Mouse (Mus musculus): ENCODE data around the gene Ank2. TPM values are rescaled to one million over a fixed set of nuclear protein-coding genes. Genes with fewer than 3 reads are reported as not detected.
A peak's percentile ranks its signal among the peaks of the same experiment; 100 is the strongest.

Ank2 gene
- total RNA-seq, 2 experiments from 2014 or later = 905 to 944 TPM

DNA sequence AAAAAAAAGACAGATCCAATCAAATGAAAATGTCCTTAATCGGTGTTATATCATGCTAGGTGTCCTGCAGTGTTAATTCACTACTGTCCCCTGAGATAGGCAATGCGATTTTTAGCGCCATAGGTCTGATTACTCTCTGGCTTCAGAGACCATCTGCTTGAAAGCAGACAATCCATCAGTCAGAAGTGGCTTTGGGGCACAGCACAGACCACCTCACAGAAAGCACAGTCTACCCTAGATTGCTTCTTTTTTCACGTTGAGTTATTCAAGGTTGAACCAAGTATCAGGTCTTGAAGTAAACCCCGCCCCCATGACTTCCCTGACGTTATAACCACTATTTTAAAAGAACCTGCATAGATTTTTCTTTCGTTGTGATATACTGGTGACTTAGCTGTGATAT lies 385.9 kb downstream of the Ank2 start:
- intact Hi-C loops (cut with DNase I) = no loop called here
- DNase-seq (ENCODE audit: low spot score in 2 of 2) = no peak

DNA sequence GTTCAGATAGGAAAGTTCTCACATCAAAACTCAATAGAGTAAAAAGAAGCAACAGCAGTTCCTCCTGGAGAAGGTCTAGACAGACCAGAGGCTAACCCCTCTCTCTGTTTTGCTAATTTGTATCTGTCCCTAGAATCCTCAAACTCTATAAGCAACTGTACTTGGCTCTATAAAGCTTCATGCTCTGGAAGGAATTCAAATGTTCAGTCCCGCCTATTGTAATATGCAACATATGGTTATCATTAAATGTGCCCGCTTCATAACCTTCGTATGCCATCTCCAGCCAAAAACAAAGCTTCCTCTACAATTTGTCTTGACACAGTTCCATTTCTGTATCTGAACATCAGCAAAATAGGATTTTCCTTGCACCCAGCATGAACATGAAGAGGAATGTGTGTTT lies 389.7 kb downstream of the Ank2 start:
- no peak for DNase-seq (ENCODE audit: low spot score in 2 of 2)
- intact Hi-C loops (cut with DNase I) = no loop called here

DNA sequence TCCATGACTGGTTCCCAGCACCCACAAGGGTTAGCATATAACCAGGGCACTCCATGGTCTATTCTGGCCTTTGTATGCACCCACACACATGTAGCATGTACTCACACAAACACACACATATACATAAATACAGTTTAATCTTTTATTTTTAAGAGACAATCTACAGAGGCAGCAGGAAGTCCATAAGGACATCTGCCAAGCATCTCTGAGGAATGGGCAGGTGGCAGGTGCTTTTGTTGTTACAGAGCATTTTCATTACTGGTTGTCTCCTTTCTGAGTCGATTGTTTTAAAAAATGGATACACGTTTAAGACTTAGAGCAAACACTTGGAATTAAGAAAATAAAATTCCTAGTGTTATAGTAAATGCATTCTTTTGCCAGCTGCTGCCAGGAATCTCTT lies 390.7 kb downstream of the Ank2 start:
- intact Hi-C loops (cut with DNase I) = no loop called here
- no peak for DNase-seq (ENCODE audit: low spot score in 2 of 2)

DNA sequence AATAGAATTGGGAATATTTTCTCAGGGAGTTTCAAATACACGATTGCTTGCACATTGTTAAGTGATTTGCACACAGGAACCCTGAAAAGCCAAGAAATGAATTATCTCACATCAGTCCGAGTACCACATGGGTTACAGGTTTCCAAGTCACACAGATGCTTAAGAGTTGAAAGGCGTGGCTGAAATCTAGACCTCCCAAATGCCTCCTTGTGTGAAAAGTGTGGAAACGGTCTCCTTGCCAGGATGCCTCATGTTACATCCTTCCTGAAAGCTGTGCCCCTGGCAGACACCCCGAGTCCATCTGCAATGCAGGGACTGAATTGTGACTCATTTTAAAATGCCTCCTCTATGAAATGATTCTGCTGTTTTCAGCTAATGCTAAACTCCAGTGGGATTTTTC lies 391.9 kb downstream of the Ank2 start:
- DNase-seq (ENCODE audit: low spot score in 2 of 2) = peak in 1 of 2 experiments; percentile 60
- intact Hi-C loops (cut with DNase I) = no loop called here

DNA sequence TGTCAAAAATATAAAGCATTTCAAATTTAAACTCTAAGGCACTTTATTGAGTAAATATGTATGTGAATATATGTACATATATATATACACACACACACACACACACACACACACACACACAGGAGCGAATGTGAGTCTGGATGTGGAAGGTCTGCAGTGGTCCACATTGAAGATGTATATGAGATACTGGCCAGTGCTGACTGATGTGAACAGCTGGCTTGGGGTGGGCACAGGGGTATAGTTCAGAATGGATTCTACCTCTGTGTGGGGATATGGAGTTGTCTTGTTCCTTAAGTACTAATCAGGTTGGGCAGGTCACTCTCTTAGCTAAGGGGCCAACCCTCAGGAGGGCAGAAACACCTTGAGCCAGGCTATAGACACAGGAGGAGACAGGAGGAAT lies 397.8 kb downstream of the Ank2 start:
- intact Hi-C loops (cut with DNase I) = no loop called here
- no peak for DNase-seq (ENCODE audit: low spot score in 2 of 2)

DNA sequence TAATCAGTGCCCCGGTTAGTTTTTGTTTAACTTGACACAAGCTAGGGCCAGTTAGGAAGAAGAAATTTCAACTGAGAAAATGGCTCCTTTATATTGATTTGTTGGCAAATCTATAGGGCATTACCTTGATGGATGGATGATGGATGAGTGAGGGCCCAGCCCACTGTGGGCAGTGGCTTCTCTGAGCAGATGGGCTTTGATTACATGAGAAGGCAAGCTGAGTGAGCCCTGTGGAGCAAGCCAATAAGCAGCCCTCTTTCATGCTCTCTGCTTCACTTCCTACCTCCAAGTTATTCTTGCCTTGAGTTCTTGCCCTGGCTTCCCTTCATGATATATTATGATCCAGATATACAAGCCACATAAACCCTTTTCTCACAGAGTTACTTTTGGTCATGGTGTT lies 401.4 kb downstream of the Ank2 start:
- DNase-seq (ENCODE audit: low spot score in 2 of 2) = no peak
- intact Hi-C loops (cut with DNase I) = no loop called here

DNA sequence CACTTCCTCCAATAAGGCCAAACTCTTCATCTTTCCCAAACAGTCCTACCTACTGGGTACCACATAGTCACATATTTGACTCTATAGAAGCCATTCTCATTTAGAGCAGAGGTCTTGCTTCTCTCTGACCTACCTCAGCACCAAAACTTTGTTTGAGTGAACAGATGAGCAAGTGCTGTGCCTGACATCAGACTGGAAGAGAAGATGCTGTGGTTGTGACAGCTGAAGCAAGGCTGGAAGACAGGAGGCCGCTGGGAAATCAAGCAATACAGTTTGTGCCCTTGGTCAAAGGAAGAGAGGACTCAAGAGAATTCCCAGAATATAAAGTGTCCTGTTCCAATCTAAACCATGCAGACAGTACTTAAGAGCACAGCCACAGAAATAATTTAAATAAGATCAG lies 402.0 kb downstream of the Ank2 start:
- DNase-seq (ENCODE audit: low spot score in 2 of 2) = no peak
- intact Hi-C loops (cut with DNase I) = no loop called here

DNA sequence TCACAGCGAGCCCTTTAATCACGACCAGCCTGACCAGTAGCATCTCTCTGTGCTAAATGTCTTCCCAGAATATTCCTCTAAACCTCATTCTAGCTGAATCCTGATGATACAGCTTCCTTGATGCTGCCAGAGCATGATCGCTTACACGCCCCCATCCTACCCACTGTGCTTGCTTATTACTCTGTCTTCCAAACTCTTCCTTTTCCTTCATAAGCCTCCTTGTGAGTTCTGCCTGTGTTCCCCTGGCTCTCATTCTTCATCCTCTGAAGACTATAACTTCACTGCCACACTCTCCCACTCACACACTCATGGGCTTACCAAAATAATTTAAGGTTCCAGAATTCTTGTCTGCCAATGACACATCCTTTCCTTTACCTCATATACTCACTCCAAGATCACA lies 405.5 kb downstream of the Ank2 start:
- DNase-seq (ENCODE audit: low spot score in 2 of 2) = peak in 1 of 2 experiments; percentile 88
- intact Hi-C loops (cut with DNase I) = loop anchor here (5.0 kb wide), 1 partner anchor 69 kb away; no protein-coding TSS in a partner anchor

DNA sequence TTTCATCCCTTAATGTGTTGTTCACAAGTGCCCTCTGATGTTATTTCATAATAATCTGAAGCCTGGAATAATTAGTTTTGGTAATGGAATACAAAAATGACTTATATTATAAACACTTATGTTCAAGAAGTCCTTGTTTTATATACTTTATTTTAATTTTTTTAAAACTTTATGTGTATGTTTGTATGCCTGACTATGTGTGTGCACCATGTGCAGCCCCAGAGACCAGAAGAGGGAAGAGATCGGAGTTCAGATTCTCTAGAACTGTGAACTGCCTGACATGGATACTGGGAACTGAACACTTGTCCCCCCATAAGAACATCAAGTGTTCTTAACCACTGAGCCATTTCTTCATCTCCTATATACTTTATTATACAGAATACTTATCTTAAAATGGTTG lies 411.6 kb downstream of the Ank2 start:
- DNase-seq (ENCODE audit: low spot score in 2 of 2) = no peak
- intact Hi-C loops (cut with DNase I) = no loop called here

DNA sequence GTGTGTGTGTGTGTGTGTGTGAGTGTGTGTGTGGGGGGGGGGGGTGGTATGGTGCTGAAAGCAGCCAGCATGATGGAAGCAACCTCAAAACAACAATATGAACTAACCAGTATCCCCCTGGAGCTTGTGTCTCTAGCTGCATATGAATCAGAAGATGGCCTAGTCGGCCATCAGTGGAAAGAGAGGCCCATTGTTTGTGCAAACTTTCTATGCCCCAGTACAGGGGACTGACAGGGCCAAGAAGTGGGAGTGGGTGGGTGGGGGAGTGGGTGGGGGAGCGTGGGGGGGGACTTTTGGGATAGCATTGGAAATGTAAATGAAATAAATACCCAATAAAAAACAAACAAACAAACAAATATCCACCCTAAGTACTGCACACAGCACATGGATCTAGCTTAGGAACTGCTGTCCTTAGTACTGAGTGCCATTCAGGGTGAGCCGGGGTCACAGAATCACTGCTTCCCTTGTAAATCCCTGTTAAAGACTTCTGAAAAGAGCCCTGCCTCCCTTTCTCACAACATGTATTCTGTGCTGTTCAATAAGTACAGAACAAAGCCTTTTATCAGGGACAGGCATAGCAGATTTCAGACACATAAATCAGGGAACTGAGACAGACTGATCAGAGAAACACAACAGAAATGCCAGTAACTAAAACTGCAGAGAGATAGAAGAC lies 412.2 kb downstream of the Ank2 start:
- intact Hi-C loops (cut with DNase I) = no loop called here
- no peak for DNase-seq (ENCODE audit: low spot score in 2 of 2)

DNA sequence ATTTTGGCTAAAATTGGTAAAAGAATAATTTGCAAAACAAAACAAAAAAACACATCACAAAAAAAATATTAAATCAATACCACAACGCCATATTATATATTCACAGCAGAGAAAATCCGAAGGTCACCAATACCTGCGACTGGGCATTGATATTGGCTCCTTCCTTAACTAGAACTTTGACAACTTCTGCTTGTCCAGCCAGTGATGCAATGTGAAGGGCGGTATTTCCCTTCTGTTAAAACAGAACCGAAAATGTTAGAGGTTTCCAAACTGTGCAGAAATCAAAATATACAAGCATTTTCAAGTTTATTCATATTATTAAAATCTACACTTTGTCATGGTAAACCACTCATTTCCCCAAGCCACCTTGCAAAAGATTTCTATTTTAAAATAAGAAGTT lies 421.8 kb downstream of the Ank2 start:
- intact Hi-C loops (cut with DNase I) = no loop called here
- no peak for DNase-seq (ENCODE audit: low spot score in 2 of 2)

DNA sequence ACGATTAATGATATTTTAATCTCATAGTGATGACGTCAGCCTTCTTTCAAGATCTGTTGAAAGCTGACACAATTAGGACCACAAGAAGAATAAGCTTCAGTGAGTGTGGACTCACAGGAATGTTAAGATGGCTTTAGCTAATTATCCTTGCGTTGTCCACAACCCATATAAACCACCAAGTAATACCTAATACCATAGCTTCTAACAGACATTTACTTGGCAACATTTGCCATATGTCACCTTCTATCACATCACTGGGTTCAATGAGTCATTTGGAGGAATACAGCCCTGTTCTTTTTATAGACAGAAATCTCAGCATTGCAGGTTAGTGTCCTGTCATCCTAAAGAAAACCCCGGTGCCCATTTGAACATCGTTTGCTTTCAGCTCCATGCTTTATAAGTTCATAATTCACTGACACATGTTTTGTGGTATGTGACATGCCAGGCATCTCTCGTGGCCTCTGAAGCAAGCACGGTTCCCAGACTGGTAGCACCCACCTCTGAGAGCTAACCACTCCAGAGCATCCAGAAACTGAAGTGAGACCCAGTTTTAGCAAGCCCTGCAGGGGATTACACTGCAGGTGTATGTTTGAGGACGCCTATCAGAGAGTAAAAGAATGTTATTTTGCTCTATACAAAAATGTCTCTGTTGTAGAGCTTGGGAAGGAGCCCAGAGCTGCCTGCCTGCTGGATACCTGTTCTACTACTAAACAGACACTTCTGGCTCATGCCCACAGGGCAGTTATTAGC lies 423.4 kb downstream of the Ank2 start:
- peak in 1 of 2 experiments; percentile 29 for DNase-seq (ENCODE audit: low spot score in 2 of 2)
- intact Hi-C loops (cut with DNase I) = no loop called here

DNA sequence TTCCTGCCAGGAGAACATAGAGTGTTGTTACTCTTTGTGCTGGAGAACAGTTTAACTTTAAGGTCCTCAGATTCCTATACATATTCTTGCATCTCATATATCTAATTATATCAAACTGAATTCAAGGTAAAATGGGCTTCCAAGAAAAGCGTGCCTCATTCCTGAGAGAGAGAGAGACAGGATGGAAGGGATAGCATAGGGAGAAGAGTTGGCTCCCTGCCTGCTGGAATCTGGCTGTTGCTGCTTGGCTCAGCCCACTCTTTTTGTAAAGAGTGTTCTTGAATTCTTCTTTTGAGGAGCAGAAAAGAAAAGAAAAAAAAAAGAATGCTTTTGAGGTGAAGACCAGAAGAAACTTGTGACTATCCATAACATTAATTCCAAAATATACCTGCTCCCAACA lies 427.7 kb downstream of the Ank2 start:
- DNase-seq (ENCODE audit: low spot score in 2 of 2) = peak; percentile 74 to 92
- intact Hi-C loops (cut with DNase I) = loop anchor here (1.0 to 5.0 kb wide), 2 partner anchors 36 to 91 kb away; no protein-coding TSS in a partner anchor

DNA sequence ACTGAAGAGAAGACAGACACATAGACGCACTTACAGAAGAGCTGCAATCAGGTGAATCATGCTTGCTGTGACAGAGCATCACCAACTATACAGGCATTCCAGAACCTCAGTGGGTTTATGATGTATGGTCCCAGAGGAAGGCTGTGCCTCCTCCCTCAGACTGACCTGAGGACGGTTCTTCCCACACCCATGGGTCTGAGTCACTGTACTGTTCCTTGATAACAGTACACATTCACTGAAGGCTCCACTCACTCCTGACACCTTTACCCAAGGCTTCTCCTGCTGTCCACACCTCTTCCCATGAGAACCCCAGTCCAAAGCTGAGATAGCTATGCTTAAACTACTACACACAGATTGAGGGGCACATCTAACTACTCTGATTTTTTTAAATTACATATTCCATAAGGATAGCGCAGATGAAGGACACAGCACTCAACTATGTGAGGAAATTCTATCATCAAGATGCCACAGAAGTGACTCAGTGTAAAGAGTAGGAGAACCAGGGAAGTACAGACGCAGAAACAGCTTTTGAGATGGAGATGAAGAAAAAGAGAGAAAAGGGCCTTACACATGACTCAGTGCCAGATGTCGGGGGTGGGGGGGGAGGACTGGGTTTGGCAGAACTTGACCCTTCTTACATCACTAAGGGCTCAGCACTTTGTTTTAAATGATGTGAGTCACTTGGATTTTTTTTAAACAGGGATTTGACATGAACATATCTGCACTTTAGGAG lies 435.3 kb downstream of the Ank2 start:
- intact Hi-C loops (cut with DNase I) = no loop called here
- peak in 1 of 2 experiments; percentile 77 for DNase-seq (ENCODE audit: low spot score in 2 of 2)

DNA sequence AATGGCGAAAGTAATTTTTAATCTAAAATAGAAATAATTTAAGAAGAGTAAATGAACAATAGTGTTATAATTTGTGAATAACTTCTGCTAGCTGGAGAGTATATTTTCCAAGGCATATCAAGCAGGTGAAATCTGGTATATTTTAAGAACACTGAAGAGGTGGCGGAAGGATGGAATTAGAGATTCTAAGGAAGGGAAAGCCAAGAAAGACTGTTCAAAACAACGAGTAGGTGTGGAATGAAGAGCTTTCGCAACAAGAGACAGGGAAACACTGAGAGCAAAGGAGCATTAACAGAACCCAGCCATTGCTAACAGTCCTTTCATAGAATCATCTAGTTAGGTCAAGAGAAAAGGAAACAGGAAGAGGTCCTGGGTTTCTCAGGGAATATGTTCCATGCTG lies 439.5 kb downstream of the Ank2 start:
- intact Hi-C loops (cut with DNase I) = no loop called here

DNA sequence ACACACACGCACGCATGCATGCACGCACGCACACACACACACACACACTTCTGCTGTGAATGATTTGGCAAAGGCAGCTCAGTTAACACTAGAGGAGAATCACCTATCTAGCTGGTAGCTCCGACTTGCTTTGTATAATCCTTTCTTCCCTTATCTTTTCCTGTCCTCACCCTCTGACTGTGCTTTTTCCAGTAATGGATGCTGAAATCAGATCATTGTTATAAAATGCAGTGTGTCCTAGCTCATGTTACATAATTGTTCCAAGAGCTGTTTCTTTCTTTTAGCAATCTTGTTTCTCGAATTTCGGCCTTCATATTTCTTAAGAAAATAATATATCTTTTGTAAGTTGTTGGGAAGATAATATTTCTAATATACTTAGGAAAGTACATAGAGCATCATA lies 457.9 kb downstream of the Ank2 start:
- intact Hi-C loops (cut with DNase I) = no loop called here
- no peak for DNase-seq (ENCODE audit: low spot score in 2 of 2)

More for the DNA sequence above, 439.5 kb downstream of the Ank2 start:
- peak in 1 of 2 experiments; percentile 70 for DNase-seq (ENCODE audit: low spot score in 2 of 2)

DNA sequence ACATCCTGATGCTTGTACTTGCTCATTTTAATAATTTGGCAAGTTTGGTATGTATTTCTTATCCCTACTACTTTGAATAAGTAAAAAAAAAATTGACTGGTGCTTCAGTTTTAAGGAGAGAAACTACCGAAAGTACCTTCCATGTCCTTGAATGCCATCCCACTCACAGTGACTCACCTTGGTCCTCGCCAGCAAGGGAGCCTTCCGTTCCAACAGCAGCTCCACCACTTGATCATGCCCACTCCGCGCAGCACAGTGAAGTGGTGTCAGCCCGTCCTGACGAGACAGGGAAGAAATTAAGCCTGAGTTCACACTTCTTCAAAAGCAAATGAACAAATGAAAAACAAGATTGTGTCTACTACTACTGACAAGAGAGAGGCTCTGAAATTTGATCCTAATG lies 460.6 kb downstream of the Ank2 start:
- peak in 1 of 2 experiments; percentile 83 for DNase-seq (ENCODE audit: low spot score in 2 of 2)
- intact Hi-C loops (cut with DNase I) = loop anchor here (5.0 to 10.0 kb wide), 2 partner anchors 124 to 256 kb away; no protein-coding TSS in a partner anchor

DNA sequence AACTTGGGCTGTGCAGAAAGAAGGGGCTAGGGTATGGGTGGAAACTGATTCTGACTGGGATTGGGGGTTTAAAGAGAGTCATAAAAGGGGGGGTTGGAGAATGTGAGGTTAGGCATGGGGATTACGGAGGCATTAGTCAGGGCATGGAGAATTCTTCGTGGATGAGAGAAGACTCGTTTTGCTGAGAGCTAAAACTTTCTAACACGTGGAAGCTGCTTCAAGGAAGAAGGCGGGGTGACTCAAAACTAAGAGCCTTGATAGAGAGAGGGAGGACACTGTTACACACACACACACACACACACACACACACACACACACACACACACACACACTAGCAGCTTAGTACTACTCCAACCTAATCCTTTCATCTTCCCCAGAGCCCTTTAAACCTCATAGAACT lies 463.0 kb downstream of the Ank2 start:
- intact Hi-C loops (cut with DNase I) = loop anchor here (5.0 to 10.0 kb wide), 2 partner anchors 126 to 259 kb away; no protein-coding TSS in a partner anchor
- DNase-seq (ENCODE audit: low spot score in 2 of 2) = no peak

DNA sequence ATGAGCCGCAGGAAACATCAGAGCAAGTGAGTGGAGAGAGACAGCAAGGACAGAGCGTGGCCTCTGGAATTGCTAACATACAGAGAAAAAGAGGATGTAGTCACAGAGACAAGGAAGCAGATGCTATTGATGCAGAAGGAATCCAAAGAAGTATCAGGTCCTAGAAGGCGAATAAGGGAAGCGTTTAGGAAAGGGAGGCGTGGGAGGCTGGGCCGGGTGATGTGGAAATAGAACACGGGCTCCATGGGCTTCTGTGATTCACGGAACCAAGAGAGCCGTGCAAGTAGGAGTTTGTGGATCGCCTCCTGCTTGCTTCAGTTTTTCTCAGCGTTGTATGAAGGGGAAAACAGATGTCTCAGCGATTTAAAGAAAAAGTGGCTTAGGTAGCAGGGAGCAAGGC lies 463.6 kb downstream of the Ank2 start:
- DNase-seq (ENCODE audit: low spot score in 2 of 2) = peak; percentile 72 to 97
- intact Hi-C loops (cut with DNase I) = loop anchor here (1.0 to 10.0 kb wide), 3 partner anchors 36 to 259 kb away; no protein-coding TSS in a partner anchor

DNA sequence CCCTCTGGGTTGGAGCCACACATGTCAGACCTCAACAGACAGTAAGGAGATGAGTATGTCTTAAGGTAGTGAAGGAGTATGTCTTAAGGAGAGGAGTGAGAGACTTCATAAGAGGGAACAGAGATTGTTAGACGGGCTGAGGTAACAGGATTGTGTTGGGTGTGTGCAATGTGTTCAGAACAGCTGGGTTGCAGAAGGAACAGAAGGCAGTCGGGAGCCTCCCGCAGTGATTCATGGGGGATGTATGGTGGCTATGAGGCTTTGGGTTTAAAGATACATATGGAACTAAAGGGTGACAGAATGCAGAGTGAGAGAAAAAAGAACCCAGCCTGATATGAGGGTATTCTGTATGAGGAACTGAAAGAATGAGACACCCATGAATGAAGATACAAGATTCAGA lies 464.2 kb downstream of the Ank2 start:
- peak in 1 of 2 experiments; percentile 70 for DNase-seq (ENCODE audit: low spot score in 2 of 2)
- intact Hi-C loops (cut with DNase I) = loop anchor here (1.0 to 10.0 kb wide), 3 partner anchors 36 to 260 kb away; no protein-coding TSS in a partner anchor
